Mouse (Mus musculus): Measurements from ENCODE around the gene Ddx46. TPM values are rescaled to one million over a fixed set of nuclear protein-coding genes. Genes with fewer than 3 reads are reported as not detected.

Ddx46 gene
- polyA plus RNA-seq, 1 experiment = 10.4 TPM

DNA sequence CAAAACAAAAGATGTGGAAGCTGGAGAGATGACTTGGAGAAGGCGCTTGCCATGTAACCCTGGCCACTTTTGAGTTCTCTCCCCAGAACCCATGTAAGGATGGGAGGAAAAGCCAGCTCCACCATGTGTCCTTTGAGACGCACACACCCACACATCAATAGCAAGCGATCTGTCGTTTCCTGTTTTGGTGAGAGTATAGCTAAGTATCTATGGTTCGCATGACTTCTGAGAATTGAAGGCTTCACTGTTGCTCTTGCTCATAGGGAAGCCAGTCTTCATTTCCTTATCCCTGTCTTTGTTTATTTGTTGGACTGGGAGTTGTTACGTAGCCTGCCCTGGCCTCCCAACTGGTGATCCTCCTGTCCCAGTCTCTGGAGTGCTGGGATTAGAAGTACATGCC lies 37.9 kb downstream of the Ddx46 start:
- 77% methylated on average over 6 of the region's 6 CpGs for WGBS
- H3K27ac ChIP-seq (ENCODE audit: insufficient read depth, low read length) = peak overlapping the region; percentile 52
- H3K4me3 ChIP-seq (ENCODE audit: extremely low read depth, insufficient read depth, insufficient read length) = no peak overlapping the region
- H3K27me3 ChIP-seq (ENCODE audit: control insufficient read depth, insufficient read depth, low read length) = no peaks in the 10 kb centered on the region
- TF ChIP-seq POLR2A (IDR thresholded peaks at IDR 0.05; ENCODE audit: low read depth, low read length) = no peak
- no peak for TF ChIP-seq CTCF (IDR thresholded peaks at IDR 0.05; ENCODE audit: extremely low read depth, insufficient read depth, insufficient read length, insufficient replicate concordance)
- DNase-seq (ENCODE audit: low read depth in 1 of 2, low spot score in 2 of 2) = no peak
- H3K36me3 ChIP-seq (ENCODE audit: control insufficient read depth, insufficient read depth, low read length) = peaks cover 43% of the 10 kb centered on the region
- H3K4me1 ChIP-seq (ENCODE audit: control insufficient read depth, insufficient read depth, insufficient read length) = no peaks in the 10 kb centered on the region

- Histone ChIP-seq H3K36me3 (ENCODE audit: control insufficient read depth, insufficient read depth, low read length) (peaks cover 34% of the 10 kb centered on the region), H3K27me3 (ENCODE audit: control insufficient read depth, insufficient read depth, low read length) (no peaks in the 10 kb centered on the region), H3K4me1 (ENCODE audit: control insufficient read depth, insufficient read depth, insufficient read length) (no peaks in the 10 kb centered on the region), H3K4me3 (ENCODE audit: extremely low read depth, insufficient read depth, insufficient read length) (no peak overlapping the region), H3K27ac (ENCODE audit: insufficient read depth, low read length) (no peak overlapping the region)
- DNase-seq (ENCODE audit: low read depth in 1 of 2, low spot score in 2 of 2) = no peak
- no peak for TF ChIP-seq POLR2A (IDR thresholded peaks at IDR 0.05; ENCODE audit: low read depth, low read length)
- TF ChIP-seq CTCF (IDR thresholded peaks at IDR 0.05; ENCODE audit: extremely low read depth, insufficient read depth, insufficient read length, insufficient replicate concordance) = no peak
- 44% methylated on average over 8 of the region's 8 CpGs for WGBS
These were observed 42.5 kb downstream of the Ddx46 start for GRCm38 (mm10) chr13:55677364-55677763.

- no peak for TF ChIP-seq POLR2A (IDR thresholded peaks at IDR 0.05; ENCODE audit: low read depth, low read length)
- no peaks in the 10 kb centered on the region for H3K27me3 ChIP-seq (ENCODE audit: control insufficient read depth, insufficient read depth, low read length)
- no peaks in the 10 kb centered on the region for H3K4me1 ChIP-seq (ENCODE audit: control insufficient read depth, insufficient read depth, insufficient read length)
- 94% methylated on average over 9 of the region's 9 CpGs for WGBS
- DNase-seq (ENCODE audit: low read depth in 1 of 2, low spot score in 2 of 2) = no peak
- no peak overlapping the region for H3K4me3 ChIP-seq (ENCODE audit: extremely low read depth, insufficient read depth, insufficient read length)
- H3K27ac ChIP-seq (ENCODE audit: insufficient read depth, low read length) = no peak overlapping the region
- H3K36me3 ChIP-seq (ENCODE audit: control insufficient read depth, insufficient read depth, low read length) = peaks cover 19% of the 10 kb centered on the region
These were observed 47.4 kb downstream of the Ddx46 start for GRCm38 (mm10) chr13:55682201-55682600.

- H3K27me3 ChIP-seq (ENCODE audit: control insufficient read depth, insufficient read depth, low read length) = no peaks in the 10 kb centered on the region
- peaks cover 12% of the 10 kb centered on the region for H3K36me3 ChIP-seq (ENCODE audit: control insufficient read depth, insufficient read depth, low read length)
- H3K4me3 ChIP-seq (ENCODE audit: extremely low read depth, insufficient read depth, insufficient read length) = no peak overlapping the region
- no peak for DNase-seq (ENCODE audit: low read depth in 1 of 2, low spot score in 2 of 2)
- 91% methylated on average over 3 of the region's 3 CpGs for WGBS
- TF ChIP-seq CTCF (IDR thresholded peaks at IDR 0.05; ENCODE audit: extremely low read depth, insufficient read depth, insufficient read length, insufficient replicate concordance) (no peak), POLR2A (IDR thresholded peaks at IDR 0.05; ENCODE audit: low read depth, low read length) (no peak)
- no peak overlapping the region for H3K27ac ChIP-seq (ENCODE audit: insufficient read depth, low read length)
- H3K4me1 ChIP-seq (ENCODE audit: control insufficient read depth, insufficient read depth, insufficient read length) = no peaks in the 10 kb centered on the region
These were observed 48.8 kb downstream of the Ddx46 start for GRCm38 (mm10) chr13:55683581-55683980.

GRCm38 (mm10) chr13:55686107-55686633 lies 51.3 kb downstream of the Ddx46 start:
- H3K36me3 ChIP-seq (ENCODE audit: control insufficient read depth, insufficient read depth, low read length) = peaks cover 5% of the 10 kb centered on the region
- WGBS = 78% methylated on average over 9 of the region's 9 CpGs
- H3K27me3 ChIP-seq (ENCODE audit: control insufficient read depth, insufficient read depth, low read length) = no peaks in the 10 kb centered on the region
- H3K27ac ChIP-seq (ENCODE audit: insufficient read depth, low read length) = no peak overlapping the region
- no peak overlapping the region for H3K4me3 ChIP-seq (ENCODE audit: extremely low read depth, insufficient read depth, insufficient read length)
- H3K4me1 ChIP-seq (ENCODE audit: control insufficient read depth, insufficient read depth, insufficient read length) = no peaks in the 10 kb centered on the region
- no peak for DNase-seq (ENCODE audit: low read depth in 1 of 2, low spot score in 2 of 2)
- TF ChIP-seq CTCF (IDR thresholded peaks at IDR 0.05; ENCODE audit: extremely low read depth, insufficient read depth, insufficient read length, insufficient replicate concordance) (no peak), POLR2A (IDR thresholded peaks at IDR 0.05; ENCODE audit: low read depth, low read length) (no peak)

- DNase-seq (ENCODE audit: low read depth in 1 of 2, low spot score in 2 of 2) = no peak
- WGBS = 75% methylated on average over 4 of the region's 4 CpGs
These were observed 53.2 kb downstream of the Ddx46 start for GRCm38 (mm10) chr13:55687927-55688602.

DNA sequence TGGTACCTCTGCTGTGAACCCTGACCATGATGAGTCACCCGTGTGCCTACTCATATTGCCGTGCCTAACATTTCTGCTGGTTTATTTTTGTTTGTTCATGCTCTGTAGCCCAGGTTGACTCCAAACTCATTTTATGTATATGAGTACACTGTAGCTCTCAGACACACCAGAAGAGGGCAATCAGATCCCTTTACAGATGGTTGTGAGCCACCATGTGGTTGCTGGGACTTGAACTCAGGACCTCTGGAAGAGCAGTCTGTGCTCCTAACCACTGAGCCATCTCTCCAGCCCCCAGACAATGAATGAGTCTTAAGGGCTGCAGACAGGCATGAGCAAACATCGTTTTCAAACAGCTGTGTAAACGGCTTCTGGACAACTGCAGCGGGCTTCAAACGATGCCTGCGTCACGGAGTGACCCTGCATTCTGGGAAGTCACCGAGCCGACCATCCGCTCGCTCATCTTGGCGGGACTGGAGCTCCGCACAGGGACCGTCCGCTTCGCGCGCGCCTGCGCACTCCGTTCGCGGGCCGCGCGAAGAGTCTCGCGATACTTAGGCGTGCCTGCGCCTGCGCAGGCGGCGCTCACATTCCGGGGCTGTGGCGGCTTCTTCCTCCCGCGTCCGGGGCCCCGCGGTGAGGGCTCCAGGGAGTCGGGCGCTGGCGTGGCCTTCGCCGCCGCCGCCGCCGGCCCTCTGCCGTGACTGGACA lies 57.9 kb downstream of the Ddx46 start, which contains the start of gene B230219D22Rik:
B230219D22Rik (plus strand) TSS at position 590 of the 708 bp plus-strand sequence.
- H3K27ac ChIP-seq (ENCODE audit: insufficient read depth, low read length) = peak within 1 kb of the TSS; percentile 94
- WGBS = under 1% methylated on average over 51 of the region's 51 CpGs
- peaks cover 7% of the 10 kb centered on the region for H3K4me1 ChIP-seq (ENCODE audit: control insufficient read depth, insufficient read depth, insufficient read length)
- TF ChIP-seq CTCF (IDR thresholded peaks at IDR 0.05; ENCODE audit: extremely low read depth, insufficient read depth, insufficient read length, insufficient replicate concordance) (no peak), POLR2A (IDR thresholded peaks at IDR 0.05; ENCODE audit: low read depth, low read length) (peak; percentile 86)
- H3K36me3 ChIP-seq (ENCODE audit: control insufficient read depth, insufficient read depth, low read length) = no peaks in the 10 kb centered on the region
- no peaks in the 10 kb centered on the region for H3K27me3 ChIP-seq (ENCODE audit: control insufficient read depth, insufficient read depth, low read length)
- peak; percentile 82 to 83 for DNase-seq (ENCODE audit: low read depth in 1 of 2, low spot score in 2 of 2)
- H3K4me3 ChIP-seq (ENCODE audit: extremely low read depth, insufficient read depth, insufficient read length) = peak within 1 kb of the TSS; percentile 99

More at GRCm38 (mm10) chr13:55687927-55688602, 53.2 kb downstream of the Ddx46 start:
- H3K4me3 ChIP-seq (ENCODE audit: extremely low read depth, insufficient read depth, insufficient read length) = no peak overlapping the region
- no peaks in the 10 kb centered on the region for H3K36me3 ChIP-seq (ENCODE audit: control insufficient read depth, insufficient read depth, low read length)
- no peaks in the 10 kb centered on the region; the same call in 1 of the 2 replicates for H3K4me1 ChIP-seq (ENCODE audit: control insufficient read depth, insufficient read depth, insufficient read length)
- H3K27me3 ChIP-seq (ENCODE audit: control insufficient read depth, insufficient read depth, low read length) = no peaks in the 10 kb centered on the region
- TF ChIP-seq CTCF (IDR thresholded peaks at IDR 0.05; ENCODE audit: extremely low read depth, insufficient read depth, insufficient read length, insufficient replicate concordance) (no peak), POLR2A (IDR thresholded peaks at IDR 0.05; ENCODE audit: low read depth, low read length) (no peak)
- no peak overlapping the region for H3K27ac ChIP-seq (ENCODE audit: insufficient read depth, low read length)
